Comparison of ENCODE assay signal across 11 mouse cellular contexts in genomic region chr14:122255562-122256260, GRCm38 (mm10).
DNase-seq lines count a peak whose midpoint lies in the region; ATAC-seq lines count a peak whose summit lies in the region.
"Had no signal": no experiment of that assay in that cellular context is flagged by ENCODE, and none has a peak within 500 bp of the region (broad histone marks: within the 10 kb centered on the region; RNA-seq: fewer than 3 reads in every experiment).

No protein-coding gene starts in this region.

- H3K9me3 ChIP-seq in heart, embryonic 11.5 days (replicated peaks; ENCODE audit: control insufficient read depth, low read length), result no peaks in the 10 kb centered on the region
- no peaks in the 10 kb centered on the region for H3K9me3 ChIP-seq in hindbrain, embryonic 13.5 days
- H3K9me3 ChIP-seq in midbrain, embryonic 16.5 days (replicated peaks; ENCODE audit: control insufficient read depth, low read length, poor library complexity, severe bottlenecking), result no peaks in the 10 kb centered on the region

- WGBS in heart, embryonic 11.5 days (ENCODE audit: insufficient replicate concordance), result 7% methylated on average over 21 of the region's 21 CpGs
- 5% methylated on average over 21 of the region's 21 CpGs for WGBS in hindbrain, embryonic 13.5 days
- WGBS in midbrain, embryonic 16.5 days, result 6% methylated on average over 21 of the region's 21 CpGs

- no peaks in the 10 kb centered on the region for H3K36me3 ChIP-seq in heart, embryonic 11.5 days (ENCODE audit: control insufficient read depth, insufficient read depth, low read length)
- H3K36me3 ChIP-seq in hindbrain, embryonic 13.5 days, result no peaks in the 10 kb centered on the region
- no peaks in the 10 kb centered on the region for H3K36me3 ChIP-seq in midbrain, embryonic 16.5 days (ENCODE audit: control insufficient read depth, insufficient read depth, low read length)

- intact Hi-C loops in heart, postnatal 36 days (cut with DNase I), result no loop called here

- H3K27me3 ChIP-seq in heart, embryonic 11.5 days (ENCODE audit: control insufficient read depth, insufficient read depth, low read length), result peaks cover 31% of the 10 kb centered on the region
- peaks cover 59% of the 10 kb centered on the region for H3K27me3 ChIP-seq in hindbrain, embryonic 13.5 days
- peaks cover 18% of the 10 kb centered on the region for H3K27me3 ChIP-seq in midbrain, embryonic 16.5 days (ENCODE audit: control insufficient read depth, insufficient read depth, low read depth, low read length)

- no peak overlapping the region for H3K27ac ChIP-seq in heart, embryonic 11.5 days (ENCODE audit: low read depth, low read length)
- no peak overlapping the region for H3K27ac ChIP-seq in hindbrain, embryonic 13.5 days
- no peak overlapping the region for H3K27ac ChIP-seq in midbrain, embryonic 16.5 days (ENCODE audit: low read length)

- H3K4me3 ChIP-seq in heart, embryonic 11.5 days (ENCODE audit: low read depth, low read length), result no peak overlapping the region
- peak overlapping the region; percentile 3; the same call in 1 of the 2 replicates for H3K4me3 ChIP-seq in hindbrain, embryonic 13.5 days
- H3K4me3 ChIP-seq in midbrain, embryonic 16.5 days (ENCODE audit: low read depth, low read length), result no peak overlapping the region

- ATAC-seq in heart, embryonic 11.5 days (replicated peaks; ENCODE audit: insufficient number of reproducible peaks, low FRiP score, low TSS enrichment), result no peak
- ATAC-seq in hindbrain, embryonic 13.5 days (ENCODE audit: low FRiP score), result peak; percentile 49; the same call in 1 of the 2 replicates
- ATAC-seq in midbrain, embryonic 16.5 days, result 0 out of 2 replicates have a peak, but pooled peaks have one; percentile 39
- ATAC-seq: CD4-positive, CD25-positive, alpha-beta regulatory T cell, adult 4 months had no signal

- no peak overlapping the region for H3K9ac ChIP-seq in heart, embryonic 11.5 days (ENCODE audit: low read depth, low read length)
- H3K9ac ChIP-seq in hindbrain, embryonic 13.5 days, result 0 out of 2 replicates have a peak overlapping the region, but pooled peaks have one; percentile 3
- H3K9ac ChIP-seq in midbrain, embryonic 16.5 days (ENCODE audit: low read depth, low read length), result no peak overlapping the region

- no peak for DNase-seq in heart, postnatal 36 days
- DNase-seq in embryo, embryonic 9.5 days (ENCODE audit: extremely low spot score), result peak; percentile 47
- no peak for DNase-seq in left cerebral cortex, adult 9 months (ENCODE audit: low spot score in 2 of 2)
- DNase-seq in layer of hippocampus, adult 11-12 months (ENCODE audit: low spot score), result no peak
- DNase-seq in kidney, adult 8-10 months, result no peak
- DNase-seq: kidney, adult 18-20 months; lung, adult 2 months had no signal

- peak overlapping the region; percentile 44 for H3K4me2 ChIP-seq in heart, embryonic 11.5 days
- H3K4me2 ChIP-seq in hindbrain, embryonic 13.5 days, result peak overlapping the region; percentile 39
- peak overlapping the region; percentile 4 for H3K4me2 ChIP-seq in midbrain, embryonic 16.5 days (ENCODE audit: low read length)

- no peaks in the 10 kb centered on the region for H3K4me1 ChIP-seq in heart, embryonic 11.5 days (ENCODE audit: control insufficient read depth, insufficient read depth, low read length)
- H3K4me1 ChIP-seq in hindbrain, embryonic 13.5 days (replicated peaks), result peaks cover 17% of the 10 kb centered on the region
- peaks cover 5% of the 10 kb centered on the region; the same call in 1 of the 2 replicates for H3K4me1 ChIP-seq in midbrain, embryonic 16.5 days (ENCODE audit: control insufficient read depth, insufficient read depth, low read length)
